Mouse (Mus musculus): Measurements from ENCODE around the gene Spns3.

DNA sequence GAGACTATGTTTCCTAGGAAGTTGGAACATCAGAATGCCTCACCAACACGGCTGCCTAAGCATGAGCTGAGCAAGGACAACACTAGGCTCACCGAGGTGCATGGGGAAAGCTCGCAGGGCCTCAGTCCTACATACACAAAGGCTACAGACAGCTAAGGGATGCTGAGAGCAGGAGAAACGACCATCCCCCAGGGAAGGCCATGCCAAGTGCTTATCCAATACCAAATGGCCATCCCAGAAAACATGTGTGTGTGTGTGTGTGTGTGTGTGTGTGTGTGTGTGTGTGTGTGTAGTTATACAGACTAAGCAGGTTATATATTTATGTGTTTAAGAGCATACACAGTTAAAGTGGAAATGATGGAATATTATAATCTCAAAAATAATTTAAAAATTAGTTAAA, 26.6 kb downstream of the Spns3 start:
- TF ChIP-seq CTCF (IDR thresholded peaks at IDR 0.05; ENCODE audit: insufficient read depth, low read depth, low read length) (no peak), POLR2A (IDR thresholded peaks at IDR 0.05; ENCODE audit: insufficient read depth, low read depth, low read length) (no peak)

Measured in olfactory bulb, adult 2 months (tissue).